Mouse (Mus musculus) hindbrain, embryonic 12.5 days (tissue): ENCODE results near the gene Fam124b. TPM values are rescaled to one million over a fixed set of nuclear protein-coding genes. Genes with fewer than 3 reads are reported as not detected.

ENCODE experiments used
- ATAC-seq: fragments of 200-750 bp; cut with Nextera tagmentation; 2 replicates; pipeline ENCODE4 v1.8.0; 2017; ENCODE audit warnings: moderate TSS enrichment; ENCODE audit not compliant: low FRiP score
- H3K27ac ChIP-seq: fragments of 300-500 bp; sonication (generic); 2 replicates; pipeline ENCODE4 v1.5.1; 2016; ENCODE audit warnings: mild to moderate bottlenecking
- H3K27me3 ChIP-seq: fragments of 300-500 bp; sonication (generic); 2 replicates; pipeline ENCODE4 v1.6.1; 2016; ENCODE audit warnings: mild to moderate bottlenecking
- H3K36me3 ChIP-seq: fragments of 300-500 bp; sonication (generic); 2 replicates; pipeline ENCODE4 v1.6.1; 2016; ENCODE audit warnings: mild to moderate bottlenecking
- H3K4me1 ChIP-seq: fragments of 300-500 bp; sonication (generic); 2 replicates; pipeline ENCODE4 v1.6.1; 2016
- H3K4me2 ChIP-seq: fragments of 300-500 bp; sonication (generic); replicated peaks from 2 replicates; pipeline ENCODE4 v1.6.1; 2016; ENCODE audit warnings: mild to moderate bottlenecking
- H3K4me3 ChIP-seq: fragments of 300-500 bp; sonication (generic); 2 replicates; pipeline ENCODE4 v1.5.1; 2016; ENCODE audit warnings: mild to moderate bottlenecking
- H3K9ac ChIP-seq: fragments of 300-500 bp; sonication (generic); 2 replicates; pipeline ENCODE4 v1.6.1; 2016; ENCODE audit warnings: mild to moderate bottlenecking, moderate library complexity
- H3K9me3 ChIP-seq: fragments of 300-500 bp; sonication (generic); replicated peaks from 2 replicates; pipeline ENCODE4 v1.6.1; 2016; ENCODE audit warnings: mild to moderate bottlenecking
- WGBS: fragments of 180-500 bp; shearing (Covaris S2); methylation state at CpG from one replicate; pipeline ENCODE4 v1.1.7; 2016; 5-methylcytosine and 5-hydroxymethylcytosine counted together
- polyA plus RNA-seq: library from polyadenylated mRNA; unstranded; fragments of >200 nt; fragmentation: Nextera tagmentation; extraction: Ambion mirVana; gene quantifications from 2 replicates; pipeline ENCODE4 v1.2.1, GENCODE M21; 2016

The Fam124b gene
- polyA plus RNA-seq, 1 experiment from 2014 or later, result 0.67 TPM

- Histone ChIP-seq H3K9me3 (no peaks in the 10 kb centered on the region), H3K4me1 (no peaks in the 10 kb centered on the region), H3K36me3 (no peaks in the 10 kb centered on the region), H3K4me2 (no peak overlapping the region), H3K9ac (no peak overlapping the region), H3K27ac (no peak overlapping the region), H3K4me3 (no peak overlapping the region), H3K27me3 (no peaks in the 10 kb centered on the region)
- no peak for ATAC-seq
- 85% methylated on average over 5 of the region's 5 CpGs for WGBS
These were observed 52.9 kb downstream of the Fam124b start for GRCm38 (mm10) chr1:80165391-80165790.

- Histone ChIP-seq H3K27ac (no peak overlapping the region), H3K27me3 (no peaks in the 10 kb centered on the region), H3K4me1 (no peaks in the 10 kb centered on the region), H3K9me3 (no peaks in the 10 kb centered on the region), H3K9ac (no peak overlapping the region), H3K4me2 (no peak overlapping the region), H3K4me3 (no peak overlapping the region), H3K36me3 (no peaks in the 10 kb centered on the region)
- ATAC-seq, result no peak
- 60% methylated on average over 6 of the region's 6 CpGs for WGBS
These were observed 55.3 kb downstream of the Fam124b start for GRCm38 (mm10) chr1:80162943-80163342.

DNA sequence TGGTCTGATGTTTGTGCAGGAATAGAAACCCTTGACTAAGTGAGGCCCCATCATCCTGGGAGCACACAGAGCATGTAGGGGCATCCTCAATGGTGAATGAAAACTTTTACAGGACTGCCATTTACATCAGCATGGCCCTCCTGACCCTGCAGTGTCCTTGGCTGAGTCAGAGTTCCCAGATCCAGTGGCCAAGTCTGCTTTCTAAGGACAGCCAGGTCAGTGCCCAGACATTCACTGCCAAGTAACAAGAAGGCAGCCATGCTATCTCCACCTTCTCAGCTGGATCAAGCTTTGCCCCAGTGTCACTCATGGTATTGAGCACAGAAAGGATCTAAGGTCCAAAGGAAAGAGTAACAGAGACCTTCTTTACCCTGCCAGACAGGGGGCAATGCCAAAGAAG is 58.7 kb downstream of the Fam124b start:
- no peaks in the 10 kb centered on the region for H3K27me3 ChIP-seq
- no peak overlapping the region for H3K4me3 ChIP-seq
- H3K4me1 ChIP-seq, result no peaks in the 10 kb centered on the region
- no peak overlapping the region for H3K9ac ChIP-seq
- no peak for ATAC-seq
- H3K27ac ChIP-seq, result no peak overlapping the region
- no peak overlapping the region for H3K4me2 ChIP-seq
- no peaks in the 10 kb centered on the region for H3K9me3 ChIP-seq
- H3K36me3 ChIP-seq, result no peaks in the 10 kb centered on the region

DNA sequence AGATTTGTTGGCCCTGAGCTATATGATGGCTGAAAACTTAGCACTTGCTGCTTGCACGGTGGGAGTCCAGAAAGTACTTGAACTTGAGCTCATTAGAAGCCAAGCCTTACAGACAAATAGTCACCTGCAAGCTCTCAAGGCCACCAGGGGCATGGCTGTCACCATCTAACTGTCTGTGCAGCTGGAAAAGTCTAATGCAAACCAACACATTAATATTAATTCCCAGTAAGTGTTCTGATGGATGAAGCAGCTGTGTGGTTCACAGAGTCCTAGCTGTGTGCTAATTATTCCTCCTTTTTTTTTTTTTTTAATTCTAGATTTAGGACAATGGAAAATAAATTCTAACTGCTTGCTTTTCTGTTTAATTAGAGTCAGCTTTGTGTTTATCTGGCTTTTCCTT is 63.4 kb downstream of the Fam124b start:
- Histone ChIP-seq H3K4me2 (no peak overlapping the region), H3K4me3 (no peak overlapping the region), H3K27ac (no peak overlapping the region), H3K9me3 (no peaks in the 10 kb centered on the region), H3K27me3 (no peaks in the 10 kb centered on the region), H3K9ac (no peak overlapping the region), H3K36me3 (no peaks in the 10 kb centered on the region), H3K4me1 (no peaks in the 10 kb centered on the region)
- ATAC-seq, result no peak
- whole genome bisulfite sequencing, result 85% methylated on average over 1 of the region's 1 CpGs

DNA sequence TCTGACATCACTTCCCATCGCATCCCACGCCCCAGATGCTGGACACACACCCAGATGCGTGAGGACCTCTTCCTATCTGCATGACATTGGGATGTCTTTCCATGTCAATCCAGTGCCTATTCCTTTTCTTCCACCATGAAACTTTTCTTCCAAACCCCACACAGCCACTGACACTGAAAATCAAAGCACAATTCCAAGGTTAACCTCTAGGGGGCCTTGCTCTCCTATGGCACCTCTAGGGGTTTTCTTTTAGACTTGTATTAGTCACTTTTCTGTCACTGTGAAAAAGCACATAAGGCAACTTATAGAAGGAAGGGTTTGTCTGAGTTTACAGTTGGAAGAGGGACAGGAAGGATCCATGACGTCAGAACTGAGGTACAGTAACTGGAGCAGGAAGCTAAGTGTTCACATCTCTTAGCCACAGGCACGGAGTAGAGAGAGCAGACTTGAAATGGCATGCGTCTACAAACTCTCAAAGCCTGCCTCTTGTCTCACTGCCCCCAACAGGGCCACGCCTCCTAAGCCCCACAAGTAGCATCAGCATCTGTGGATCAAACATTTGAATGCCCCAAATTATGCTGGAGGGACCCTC is 65.1 kb downstream of the Fam124b start:
- H3K9me3 ChIP-seq, result no peaks in the 10 kb centered on the region
- no peaks in the 10 kb centered on the region for H3K4me1 ChIP-seq
- ATAC-seq, result no peak
- no peak overlapping the region for H3K4me2 ChIP-seq
- no peaks in the 10 kb centered on the region for H3K27me3 ChIP-seq
- no peak overlapping the region for H3K27ac ChIP-seq
- no peaks in the 10 kb centered on the region for H3K36me3 ChIP-seq
- no peak overlapping the region for H3K4me3 ChIP-seq
- no peak overlapping the region for H3K9ac ChIP-seq
- WGBS, result 80% methylated on average over 7 of the region's 7 CpGs

DNA sequence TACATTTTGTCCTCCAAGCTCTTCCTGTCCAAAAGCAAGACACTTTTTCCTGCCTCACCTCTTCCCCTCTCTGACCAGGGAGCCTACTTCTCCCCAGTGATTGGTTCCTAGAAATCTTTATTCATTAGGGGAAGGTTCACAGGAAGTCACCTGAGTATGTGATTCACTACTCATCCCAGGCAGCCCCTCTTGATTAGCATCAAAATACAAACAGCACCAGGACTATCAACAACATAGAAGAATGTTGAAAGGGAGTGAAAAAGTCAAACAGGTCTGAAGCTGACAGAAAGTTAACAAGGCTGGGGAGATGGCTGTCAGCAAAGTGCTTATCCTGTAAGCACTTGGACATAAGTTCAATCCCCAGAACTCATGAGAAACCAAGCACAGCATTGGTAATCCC is 67.6 kb downstream of the Fam124b start:
- Histone ChIP-seq H3K36me3 (no peaks in the 10 kb centered on the region), H3K4me2 (no peak overlapping the region), H3K27me3 (no peaks in the 10 kb centered on the region), H3K4me1 (no peaks in the 10 kb centered on the region), H3K27ac (no peak overlapping the region), H3K4me3 (no peak overlapping the region), H3K9me3 (no peaks in the 10 kb centered on the region), H3K9ac (no peak overlapping the region)
- no peak for ATAC-seq

Other genes starting within 250 kb of the Fam124b start
- 23.4 and 28.3 TPM in 2 replicates for gene Cul3, start 122.0 kb upstream of the Fam124b start, polyA plus RNA-seq
- not detected in 2 replicates for gene Gm45261, start 243.0 kb upstream of the Fam124b start, polyA plus RNA-seq